Mouse (Mus musculus) hindbrain, embryonic 16.5 days (tissue): ENCODE measurements around the gene Gm17455. TPM values are rescaled to one million over a fixed set of nuclear protein-coding genes. Genes with fewer than 3 reads are reported as not detected.

ENCODE experiments used
- polyA plus RNA-seq: library from polyadenylated mRNA; unstranded; fragments of >200 nt; fragmentation: Nextera tagmentation; extraction: Ambion mirVana; gene quantifications from 2 replicates; pipeline ENCODE4 v1.2.1, GENCODE M21; 2015

The Gm17455 gene
- polyA plus RNA-seq, 1 experiment from 2014 or later: 14.0 TPM

Other genes with a start within 250 kb of the Gm17455 start
- gene Chst3, start 180.5 kb upstream of the Gm17455 start, polyA plus RNA-seq: 1.7 and 1.9 TPM in 2 replicates
- gene Psap, start 122.1 kb upstream of the Gm17455 start, polyA plus RNA-seq: 218 and 239 TPM in 2 replicates
- 2.4 TPM in 2 replicates for gene Vsir, start 52.9 kb upstream of the Gm17455 start, polyA plus RNA-seq